ENCODE assay signal across 8 mouse cellular contexts in the genomic region with DNA sequence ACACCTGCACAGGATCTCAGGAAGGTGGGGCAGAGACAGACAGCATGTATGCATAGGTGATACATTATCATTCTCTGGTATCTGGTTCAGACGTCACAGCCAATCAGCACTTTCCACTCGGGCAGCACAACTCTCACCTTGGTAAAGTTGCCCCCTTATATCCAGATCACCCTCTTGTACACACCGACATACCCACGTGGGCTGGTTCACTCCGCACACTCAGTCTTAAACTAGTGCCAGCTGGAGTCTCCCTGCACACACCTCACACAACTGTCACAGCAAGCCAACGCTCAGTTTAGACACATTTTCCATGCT. TPM values are rescaled to one million over a fixed set of nuclear protein-coding genes. Genes with fewer than 3 reads are reported as not detected.
DNase-seq lines count a peak whose midpoint lies in the region; ATAC-seq lines count a peak whose summit lies in the region.

No protein-coding gene starts in this region.

- H3K36me3 ChIP-seq in kidney, embryonic 16.5 days (ENCODE audit: insufficient read depth, low read length): no peaks in the 10 kb centered on the region
- no peaks in the 10 kb centered on the region for H3K36me3 ChIP-seq in embryonic facial prominence, embryonic 10.5 days (replicated peaks)
- no peaks in the 10 kb centered on the region for H3K36me3 ChIP-seq in hindbrain, embryonic 15.5 days
- H3K36me3 ChIP-seq in midbrain, embryonic 14.5 days (ENCODE audit: control insufficient read depth, insufficient read depth, low read length): no peaks in the 10 kb centered on the region

- peak overlapping the region; percentile 88; the same call in 1 of the 2 replicates for H3K27ac ChIP-seq in kidney, embryonic 16.5 days (ENCODE audit: low read length)
- H3K27ac ChIP-seq in embryonic facial prominence, embryonic 10.5 days (replicated peaks): peak overlapping the region; percentile 89; the same call in 1 of the 2 replicates
- H3K27ac ChIP-seq in hindbrain, embryonic 15.5 days (replicated peaks): no peak overlapping the region
- no peak overlapping the region for H3K27ac ChIP-seq in midbrain, embryonic 14.5 days (replicated peaks; ENCODE audit: low read depth, low read length)

- H3K9me3 ChIP-seq in kidney, embryonic 16.5 days (ENCODE audit: low read length): no peaks in the 10 kb centered on the region
- H3K9me3 ChIP-seq in embryonic facial prominence, embryonic 10.5 days: no peaks in the 10 kb centered on the region
- H3K9me3 ChIP-seq in hindbrain, embryonic 15.5 days: no peaks in the 10 kb centered on the region
- no peaks in the 10 kb centered on the region; the same call in 1 of the 2 replicates for H3K9me3 ChIP-seq in midbrain, embryonic 14.5 days (ENCODE audit: control insufficient read depth, low read length)

- no peak for DNase-seq in kidney, adult 18-20 months
- DNase-seq in embryonic facial prominence, embryonic 10.5 days (ENCODE audit: low spot score): no peak
- DNase-seq in midbrain, embryonic 14.5 days: no peak
- DNase-seq in yolk sac, embryonic 10.5 days (ENCODE audit: low spot score): no peak
- no peak for DNase-seq in frontal cortex, postnatal 10 days (ENCODE audit: low spot score in 2 of 2)

- peak overlapping the region; percentile 88 for H3K4me2 ChIP-seq in kidney, embryonic 16.5 days (replicated peaks; ENCODE audit: low read depth, low read length)
- H3K4me2 ChIP-seq in hindbrain, embryonic 15.5 days: peak overlapping the region; percentile 97
- peak overlapping the region; percentile 84 for H3K4me2 ChIP-seq in midbrain, embryonic 14.5 days (ENCODE audit: low read length)

- no peaks in the 10 kb centered on the region for H3K27me3 ChIP-seq in kidney, embryonic 16.5 days (ENCODE audit: insufficient read depth, low read length)
- H3K27me3 ChIP-seq in embryonic facial prominence, embryonic 10.5 days (replicated peaks; ENCODE audit: low read depth, poor library complexity, severe bottlenecking): 0 out of 2 replicates have a peak, but pooled peaks cover 7% of the 10 kb centered on the region
- H3K27me3 ChIP-seq in hindbrain, embryonic 15.5 days: no peaks in the 10 kb centered on the region
- H3K27me3 ChIP-seq in midbrain, embryonic 14.5 days (ENCODE audit: control insufficient read depth, insufficient read depth, low read length): no peaks in the 10 kb centered on the region

- peak; percentile 17; the same call in 1 of the 2 replicates for ATAC-seq in kidney, embryonic 16.5 days (ENCODE audit: low FRiP score, low TSS enrichment)
- ATAC-seq in hindbrain, embryonic 15.5 days (ENCODE audit: low FRiP score, low read depth): peak; percentile 36
- no peak for ATAC-seq in midbrain, embryonic 14.5 days (ENCODE audit: low FRiP score, low TSS enrichment)
- ATAC-seq in CD4-positive, CD25-positive, alpha-beta regulatory T cell, adult 4 months: no peak

- H3K9ac ChIP-seq in kidney, embryonic 16.5 days (replicated peaks; ENCODE audit: low read length): peak overlapping the region; percentile 88
- H3K9ac ChIP-seq in hindbrain, embryonic 15.5 days: peak overlapping the region; percentile 79; the same call in 1 of the 2 replicates
- peak overlapping the region; percentile 69; the same call in 1 of the 2 replicates for H3K9ac ChIP-seq in midbrain, embryonic 14.5 days (replicated peaks; ENCODE audit: low read length)

- peaks cover 18% of the 10 kb centered on the region for H3K4me1 ChIP-seq in kidney, embryonic 16.5 days (ENCODE audit: insufficient read depth, low read length)
- H3K4me1 ChIP-seq in embryonic facial prominence, embryonic 10.5 days: peaks cover 20% of the 10 kb centered on the region
- H3K4me1 ChIP-seq in hindbrain, embryonic 15.5 days (replicated peaks): peaks cover 15% of the 10 kb centered on the region
- H3K4me1 ChIP-seq in midbrain, embryonic 14.5 days (ENCODE audit: control insufficient read depth, insufficient read depth, low read length): peaks cover 8% of the 10 kb centered on the region

- WGBS in kidney, embryonic 16.5 days: 27% methylated on average over 6 of the region's 6 CpGs
- 31% methylated on average over 6 of the region's 6 CpGs for WGBS in embryonic facial prominence, embryonic 10.5 days
- WGBS in hindbrain, embryonic 15.5 days: 28% methylated on average over 6 of the region's 6 CpGs
- WGBS in midbrain, embryonic 14.5 days: 26% methylated on average over 6 of the region's 6 CpGs

- peak overlapping the region; percentile 64 for H3K4me3 ChIP-seq in kidney, embryonic 16.5 days (ENCODE audit: low read length)
- peak overlapping the region; percentile 76 for H3K4me3 ChIP-seq in embryonic facial prominence, embryonic 10.5 days
- H3K4me3 ChIP-seq in hindbrain, embryonic 15.5 days: peak overlapping the region; percentile 47
- H3K4me3 ChIP-seq in midbrain, embryonic 14.5 days (replicated peaks; ENCODE audit: low read depth, low read length): peak overlapping the region; percentile 41

RNA-seq across cellular contexts. Expression of a gene that starts 0.6 kb away (rescaled TPM):
- polyA plus RNA-seq in kidney, embryonic 16.5 days (2015; fragmentation: Nextera tagmentation; extraction: Ambion mirVana): 8.8 and 11.5 TPM in 2 replicates
- 1.2 and 2.2 TPM in 2 replicates for polyA plus RNA-seq in embryonic facial prominence, embryonic 10.5 days (2016; fragmentation: Nextera tagmentation; extraction: Ambion mirVana)
- 3.5 and 5.0 TPM in 2 replicates for polyA plus RNA-seq in hindbrain, embryonic 15.5 days (2015; fragmentation: Nextera tagmentation; extraction: Ambion mirVana)
- polyA plus RNA-seq in midbrain, embryonic 14.5 days (2014; fragmentation: Nextera tagmentation; extraction: Ambion mirVana): 1.6 and 3.0 TPM in 2 replicates
- polyA plus RNA-seq in CD4-positive, CD25-positive, alpha-beta regulatory T cell, adult 4 months (2017; shearing (Covaris generic)): under 1 TPM in 1 of 2 experiments, not detected in 1; 0.23 TPM

RNA-seq across cellular contexts. Expression of a gene that starts 0.9 kb away (rescaled TPM):
- polyA plus RNA-seq in kidney, embryonic 16.5 days (2015; fragmentation: Nextera tagmentation; extraction: Ambion mirVana): 4.6 and 6.1 TPM in 2 replicates
- polyA plus RNA-seq in embryonic facial prominence, embryonic 10.5 days (2016; fragmentation: Nextera tagmentation; extraction: Ambion mirVana): 0.88 and 1.3 TPM in 2 replicates
- 1.2 and 1.9 TPM in 2 replicates for polyA plus RNA-seq in hindbrain, embryonic 15.5 days (2015; fragmentation: Nextera tagmentation; extraction: Ambion mirVana)
- 0.51 and 1.1 TPM in 2 replicates for polyA plus RNA-seq in midbrain, embryonic 14.5 days (2014; fragmentation: Nextera tagmentation; extraction: Ambion mirVana)
- polyA plus RNA-seq in CD4-positive, CD25-positive, alpha-beta regulatory T cell, adult 4 months (2017; shearing (Covaris generic)): not detected

RNA-seq across cellular contexts. Expression of a gene that starts 9.4 kb away (rescaled TPM):
- polyA plus RNA-seq in kidney, embryonic 16.5 days (2015; fragmentation: Nextera tagmentation; extraction: Ambion mirVana): 0.66 and 1.2 TPM in 2 replicates
- polyA plus RNA-seq in embryonic facial prominence, embryonic 10.5 days (2016; fragmentation: Nextera tagmentation; extraction: Ambion mirVana): 0.15 TPM in 1 of 2 replicates, not detected in the other
- polyA plus RNA-seq in hindbrain, embryonic 15.5 days (2015; fragmentation: Nextera tagmentation; extraction: Ambion mirVana): 0.61 and 0.76 TPM in 2 replicates
- polyA plus RNA-seq in midbrain, embryonic 14.5 days (2014; fragmentation: Nextera tagmentation; extraction: Ambion mirVana): 0.16 and 0.25 TPM in 2 replicates
- polyA plus RNA-seq in CD4-positive, CD25-positive, alpha-beta regulatory T cell, adult 4 months (2017; shearing (Covaris generic)): not detected

RNA-seq across cellular contexts. Expression of a gene that starts 13.1 kb away (rescaled TPM):
- polyA plus RNA-seq in kidney, embryonic 16.5 days (2015; fragmentation: Nextera tagmentation; extraction: Ambion mirVana): 96.5 and 98.4 TPM in 2 replicates
- 136 and 141 TPM in 2 replicates for polyA plus RNA-seq in embryonic facial prominence, embryonic 10.5 days (2016; fragmentation: Nextera tagmentation; extraction: Ambion mirVana)
- polyA plus RNA-seq in hindbrain, embryonic 15.5 days (2015; fragmentation: Nextera tagmentation; extraction: Ambion mirVana): 101 and 103 TPM in 2 replicates
- polyA plus RNA-seq in midbrain, embryonic 14.5 days (2014; fragmentation: Nextera tagmentation; extraction: Ambion mirVana): 93.3 and 103 TPM in 2 replicates
- 10 to 100 TPM; 31.6 to 47.4 TPM for polyA plus RNA-seq in CD4-positive, CD25-positive, alpha-beta regulatory T cell, adult 4 months (2017; shearing (Covaris generic))

RNA-seq across cellular contexts. Expression of a gene that starts 22.8 kb away (rescaled TPM):
- 571 and 587 TPM in 2 replicates for polyA plus RNA-seq in kidney, embryonic 16.5 days (2015; fragmentation: Nextera tagmentation; extraction: Ambion mirVana)
- polyA plus RNA-seq in embryonic facial prominence, embryonic 10.5 days (2016; fragmentation: Nextera tagmentation; extraction: Ambion mirVana): 780 and 781 TPM in 2 replicates
- polyA plus RNA-seq in hindbrain, embryonic 15.5 days (2015; fragmentation: Nextera tagmentation; extraction: Ambion mirVana): 476 and 491 TPM in 2 replicates
- 707 and 863 TPM in 2 replicates for polyA plus RNA-seq in midbrain, embryonic 14.5 days (2014; fragmentation: Nextera tagmentation; extraction: Ambion mirVana)
- 100 to 1,000 TPM; 166 to 236 TPM for polyA plus RNA-seq in CD4-positive, CD25-positive, alpha-beta regulatory T cell, adult 4 months (2017; shearing (Covaris generic))

Comparison
In these comparisons a context has a peak if more than half of its experiments do, and no peak if none do; other contexts are left out.
1. ATAC-seq: peak in kidney, embryonic 16.5 days (single experiment) and hindbrain, embryonic 15.5 days (single experiment); none in midbrain, embryonic 14.5 days (single experiment) and CD4-positive, CD25-positive, alpha-beta regulatory T cell, adult 4 months (single experiment).
2. H3K27ac ChIP-seq: peak in kidney, embryonic 16.5 days (single experiment) and embryonic facial prominence, embryonic 10.5 days (single experiment); none in hindbrain, embryonic 15.5 days (single experiment) and midbrain, embryonic 14.5 days (single experiment).
3. Peak in every context shown above with its lines, with median percentiles within 50 percentile points of each other: H3K4me2 ChIP-seq, H3K4me3 ChIP-seq and H3K9ac ChIP-seq.